Mouse (Mus musculus) hindlimb bud, embryonic 11.5 days (tissue): ENCODE results near the gene A430078G23Rik.

Source experiments
- DNase-seq: peaks from one replicate; pipeline ENCODE4 v3.0.0-alpha.2; 2012; ENCODE audit warnings: low read depth, low spot score; ENCODE audit errors: extremely low spot score

The A430078G23Rik gene

GRCm38 (mm10) chr8:3407417-3407816, 54.2 kb downstream of the A430078G23Rik start:
- no peak for DNase-seq

- DNase-seq: no peak
These were observed 57.9 kb downstream of the A430078G23Rik start for GRCm38 (mm10) chr8:3411085-3411484.

DNA sequence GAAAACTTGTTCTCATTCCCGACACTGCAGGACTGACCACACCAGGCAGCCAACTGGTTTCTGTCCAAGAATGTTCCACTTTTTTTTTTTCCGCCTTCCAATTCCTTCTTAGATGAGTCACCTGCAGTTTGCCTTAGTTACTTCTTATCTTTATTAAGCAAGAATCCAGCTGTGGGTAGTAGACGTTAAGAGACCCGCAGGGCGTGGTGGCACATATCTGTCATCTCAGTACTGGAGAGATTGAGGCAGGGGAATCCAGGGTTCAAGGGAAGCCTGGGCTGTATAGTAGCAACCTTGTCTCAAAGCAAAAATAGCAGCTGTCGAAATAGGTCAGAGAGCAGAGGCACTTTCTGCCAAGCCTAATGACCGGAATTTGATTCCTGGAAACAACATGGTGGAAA, 58.7 kb downstream of the A430078G23Rik start:
- no peak for DNase-seq

GRCm38 (mm10) chr8:3412816-3413215, 59.6 kb downstream of the A430078G23Rik start:
- no peak for DNase-seq

DNA sequence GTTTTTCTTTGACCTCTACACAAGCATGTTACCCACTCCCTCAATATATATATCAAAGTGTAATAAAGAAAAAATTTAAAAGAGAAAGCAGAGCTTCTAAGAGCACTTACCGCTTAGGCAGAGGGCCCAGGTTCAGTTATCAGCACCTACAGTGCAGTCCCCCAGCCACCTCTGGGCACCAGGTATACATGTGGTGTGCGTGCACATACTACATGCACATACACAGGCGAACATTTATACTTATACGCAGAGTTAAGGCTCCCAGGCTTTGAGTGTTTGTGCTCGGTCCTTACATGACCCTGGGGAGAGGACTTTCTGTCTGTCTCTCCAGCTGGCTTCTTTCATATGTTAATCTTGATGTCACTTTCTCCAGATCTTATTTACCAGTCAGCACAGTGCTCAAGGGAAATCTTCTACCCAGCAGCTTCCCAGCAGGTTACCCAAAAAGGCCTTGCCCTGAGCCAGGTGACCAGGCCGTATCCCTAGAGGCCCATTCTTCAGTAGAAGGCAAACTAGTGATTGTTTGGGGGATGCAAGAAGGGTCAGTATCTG, 61.5 kb downstream of the A430078G23Rik start:
- DNase-seq: no peak

GRCm38 (mm10) chr8:3415259-3415658, 62.0 kb downstream of the A430078G23Rik start:
- DNase-seq: no peak

DNA sequence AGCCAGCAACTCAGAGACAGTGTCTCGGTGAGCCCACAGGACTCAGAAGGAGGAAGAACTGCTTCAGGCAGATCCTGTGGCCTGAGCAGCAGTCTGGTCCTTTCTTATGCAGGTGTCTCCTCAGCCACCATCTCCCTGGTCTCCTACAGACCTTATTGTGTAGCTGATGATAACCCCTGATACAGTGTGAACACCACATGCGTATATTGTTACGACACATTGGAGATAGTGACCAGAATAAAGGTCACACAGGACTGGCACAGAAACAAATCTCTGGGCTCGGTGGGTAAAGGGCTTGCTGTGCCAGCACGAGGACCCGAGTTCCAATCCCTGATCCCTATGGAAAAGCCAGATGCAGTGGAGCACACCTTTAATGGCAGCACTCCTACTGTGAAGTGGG, 62.4 kb downstream of the A430078G23Rik start:
- no peak for DNase-seq

DNA sequence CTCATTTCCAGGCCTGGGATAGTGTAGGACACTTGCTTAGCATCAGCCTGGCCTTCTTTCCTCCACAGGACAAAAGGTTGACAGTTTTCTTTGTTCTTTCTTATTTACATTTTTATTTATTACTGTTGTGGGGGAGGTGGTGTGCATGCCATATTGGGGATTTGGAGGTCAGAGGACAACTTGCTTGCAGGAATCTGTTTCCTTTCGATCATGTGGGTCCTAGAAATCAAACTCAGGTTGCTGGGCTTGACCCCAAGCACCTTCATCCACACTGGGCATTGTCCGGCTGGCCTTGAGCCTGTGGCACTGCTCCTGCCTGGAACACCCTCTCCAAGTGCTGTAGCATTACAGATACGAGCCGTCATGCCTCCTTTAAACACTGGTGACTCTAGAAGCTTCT, 63.6 kb downstream of the A430078G23Rik start:
- DNase-seq: no peak

DNA sequence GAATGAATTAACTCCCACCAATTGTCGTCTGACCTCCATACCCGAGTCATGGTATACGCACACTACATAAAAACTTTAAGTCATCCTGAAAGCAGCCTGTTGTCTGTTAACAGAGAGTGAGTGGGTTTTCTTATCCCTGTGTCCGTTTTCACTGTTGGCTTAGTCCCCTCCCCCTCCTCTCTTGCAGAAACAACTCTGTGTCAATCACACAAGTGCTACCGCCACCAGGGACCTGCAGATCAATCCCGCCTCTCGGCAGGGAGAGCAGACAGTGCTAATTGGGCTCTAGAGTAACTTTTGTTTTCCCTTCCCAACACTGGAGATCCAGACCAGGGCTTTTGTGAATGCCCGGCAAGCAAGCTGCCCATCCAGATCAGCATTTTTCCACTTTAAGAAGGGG, 64.2 kb downstream of the A430078G23Rik start:
- no peak for DNase-seq

DNA sequence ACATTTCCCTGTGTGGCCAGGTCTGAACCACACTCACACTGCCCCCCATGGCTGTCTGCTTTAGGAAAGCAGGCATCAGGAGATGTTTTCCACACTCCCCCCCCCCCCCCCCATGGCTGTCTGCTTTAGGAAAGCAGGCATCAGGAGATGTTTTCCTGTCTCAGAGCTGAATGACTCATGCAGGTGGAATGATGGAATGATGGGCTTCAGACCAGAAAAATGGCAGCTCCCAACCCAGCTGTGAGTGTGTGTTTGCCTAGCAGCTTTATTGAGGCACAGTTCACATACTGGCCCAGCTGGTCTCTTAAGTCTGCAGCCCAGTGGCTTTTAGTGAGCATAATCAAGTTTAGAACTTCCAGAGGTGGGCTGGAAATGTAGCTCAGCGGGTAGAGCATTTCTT, 64.9 kb downstream of the A430078G23Rik start:
- no peak for DNase-seq

- DNase-seq: peak; percentile 35
These were observed 67.0 kb downstream of the A430078G23Rik start for GRCm38 (mm10) chr8:3420105-3420706.

DNA sequence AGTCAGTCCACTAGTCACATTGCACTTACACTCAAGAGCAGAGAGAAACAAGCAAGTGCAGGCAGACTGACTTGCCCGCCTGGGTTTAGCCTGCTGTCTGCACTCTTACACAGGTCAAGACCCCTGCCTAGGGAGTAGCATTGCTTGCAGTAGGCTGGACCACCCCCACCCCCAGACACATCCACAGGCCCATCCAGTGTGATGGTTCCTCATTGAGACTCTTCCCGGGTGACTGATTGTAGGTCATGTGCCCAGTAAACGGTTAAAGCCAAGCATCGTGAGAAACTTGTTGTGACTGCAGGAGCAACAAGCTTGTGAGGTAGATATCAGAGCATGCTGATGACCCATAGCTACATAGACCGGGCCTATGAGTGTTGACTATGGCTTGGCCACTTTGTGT, 68.3 kb downstream of the A430078G23Rik start:
- DNase-seq: no peak

DNA sequence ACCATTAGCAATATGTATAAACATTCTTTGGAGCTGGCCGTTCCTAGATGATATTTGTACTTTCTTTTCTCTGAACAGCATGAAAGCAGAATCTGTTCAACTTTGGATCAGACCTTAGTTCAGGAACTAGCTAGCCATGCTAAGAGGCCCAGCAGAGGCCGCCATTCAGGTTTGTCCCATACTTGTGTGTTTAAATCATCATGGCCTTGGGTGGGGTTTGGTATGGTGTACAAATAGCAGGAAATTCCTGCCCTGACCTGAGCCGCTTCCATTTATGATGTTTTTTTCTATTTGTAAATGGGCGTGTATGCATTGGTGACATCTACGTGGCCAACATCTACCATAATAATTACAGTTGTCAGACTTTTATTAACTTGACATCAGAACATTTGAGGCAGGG, 72.0 kb downstream of the A430078G23Rik start:
- DNase-seq: no peak

GRCm38 (mm10) chr8:3426211-3426610, 73.0 kb downstream of the A430078G23Rik start:
- DNase-seq: no peak

DNA sequence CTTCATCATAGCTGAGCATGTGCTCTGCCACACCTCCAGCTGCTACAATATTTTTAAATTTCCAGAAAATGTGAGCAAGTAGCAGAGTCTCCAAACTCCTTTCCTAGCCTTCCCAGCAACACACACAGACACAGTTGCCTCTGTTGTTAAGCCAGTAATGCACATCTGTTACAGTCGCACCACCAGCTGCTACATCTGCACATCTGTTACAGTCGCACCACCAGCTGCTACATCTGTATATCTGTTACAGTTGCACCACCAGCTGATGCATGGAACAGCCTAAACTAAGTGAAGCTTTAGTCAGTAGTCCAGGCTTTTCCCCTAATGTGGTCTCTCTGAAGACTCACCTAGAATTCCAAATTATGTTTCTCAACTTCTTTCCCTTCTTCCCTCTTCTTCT, 75.2 kb downstream of the A430078G23Rik start:
- no peak for DNase-seq

GRCm38 (mm10) chr8:3429966-3430365, 76.8 kb downstream of the A430078G23Rik start:
- DNase-seq: no peak

DNA sequence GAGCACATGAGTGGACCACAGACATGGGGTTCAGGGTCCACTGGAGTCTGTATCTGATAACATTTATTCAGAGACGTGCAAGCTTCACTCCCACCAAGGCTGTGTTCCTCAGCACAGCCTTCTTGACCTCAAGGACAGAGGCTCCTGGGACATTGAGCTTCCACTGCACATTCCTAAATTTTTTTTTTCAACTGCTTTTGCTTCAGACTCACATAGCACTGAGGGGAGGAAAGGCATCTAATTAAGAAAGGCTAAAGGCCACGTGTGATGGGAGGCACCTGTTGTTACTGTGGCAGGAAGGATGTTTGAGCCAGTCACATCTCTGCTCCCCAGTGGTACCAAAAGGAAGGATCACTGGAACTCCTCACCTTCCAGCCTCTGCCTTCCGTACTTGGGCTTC, 77.9 kb downstream of the A430078G23Rik start:
- no peak for DNase-seq

DNA sequence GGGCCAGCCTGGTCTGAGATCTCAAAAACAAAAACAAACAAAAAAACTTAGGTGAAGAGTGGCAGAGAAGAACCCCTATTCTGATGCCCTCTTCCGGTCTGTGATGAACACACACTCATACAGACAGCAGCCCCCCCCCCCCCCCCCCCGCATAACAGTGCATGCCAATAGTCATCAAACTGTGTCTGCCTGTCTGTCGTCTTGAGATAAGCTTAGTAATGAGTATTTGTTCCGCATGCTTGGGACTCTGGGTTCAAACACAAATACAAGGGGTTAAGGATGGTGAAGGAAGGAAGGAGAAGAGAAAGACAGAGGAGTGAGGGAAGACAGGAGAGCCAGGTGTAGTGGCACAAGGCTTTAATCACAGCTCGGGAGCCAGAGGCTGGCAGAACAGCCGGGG, 83.3 kb downstream of the A430078G23Rik start:
- DNase-seq: no peak

- no peak for DNase-seq
These were observed 86.3 kb downstream of the A430078G23Rik start for GRCm38 (mm10) chr8:3439510-3439909.
